In genomic region chr11:76255431-76256001, GRCm38 (mm10) we compare ENCODE assay signal across 7 mouse cellular contexts. TPM values are rescaled to one million over a fixed set of nuclear protein-coding genes. Genes with fewer than 3 reads are reported as not detected.
A peak's percentile ranks its signal among the peaks of the same experiment; 100 is the strongest.
DNase-seq lines count a peak whose midpoint lies in the region; ATAC-seq lines count a peak whose summit lies in the region.

No protein-coding gene starts in this region.

- intact Hi-C loops in left cerebral cortex, postnatal 36 days (cut with DNase I) = no loop called here
- intact Hi-C loops in left cerebral cortex, postnatal 14 days (cut with DNase I) = no loop called here

- no peak overlapping the region for H3K4me2 ChIP-seq in kidney, embryonic 16.5 days (replicated peaks; ENCODE audit: low read depth, low read length)

- H3K9me3 ChIP-seq in kidney, embryonic 16.5 days (ENCODE audit: low read length) = no peaks in the 10 kb centered on the region

- no peak overlapping the region for H3K4me3 ChIP-seq in kidney, embryonic 16.5 days (ENCODE audit: low read length)

- 65% methylated on average over 4 of the region's 4 CpGs for whole genome bisulfite sequencing in kidney, embryonic 16.5 days

- ATAC-seq in kidney, embryonic 16.5 days (ENCODE audit: low FRiP score, low TSS enrichment) = no peak

- no peak overlapping the region for H3K27ac ChIP-seq in kidney, embryonic 16.5 days (ENCODE audit: low read length)

- peaks cover 15% of the 10 kb centered on the region for H3K36me3 ChIP-seq in kidney, embryonic 16.5 days (ENCODE audit: insufficient read depth, low read length)

- H3K9ac ChIP-seq in kidney, embryonic 16.5 days (replicated peaks; ENCODE audit: low read length) = no peak overlapping the region; the same call in 1 of the 2 replicates

- peaks cover 14% of the 10 kb centered on the region; the same call in 1 of the 2 replicates for H3K4me1 ChIP-seq in kidney, embryonic 16.5 days (ENCODE audit: insufficient read depth, low read length)

- DNase-seq in left cerebral cortex, adult 11 months (ENCODE audit: low spot score) = peak; percentile 22
- no peak for DNase-seq in left cerebral cortex, postnatal 36 days (ENCODE audit: low spot score in 2 of 2)
- peak; percentile 96 for DNase-seq in brain, adult 2 months (ENCODE audit: low read depth, low spot score)
- DNase-seq in cerebellum, adult 9-10 months = peak; percentile 95
- DNase-seq in left cerebral cortex, postnatal 14 days (ENCODE audit: low spot score in 2 of 2) = peak; percentile 36 to 57
- no peak for DNase-seq in urinary bladder, adult 18-20 months (ENCODE audit: low spot score in 2 of 2)

- no peaks in the 10 kb centered on the region for H3K27me3 ChIP-seq in kidney, embryonic 16.5 days (ENCODE audit: insufficient read depth, low read length)

RNA-seq across cellular contexts. Expression of gene Glod4, which starts 12.0 kb away (rescaled TPM):
- total RNA-seq in left cerebral cortex, postnatal 36 days (2021) = 10 to 100 TPM; 47.7 to 58.2 TPM
- total RNA-seq in left cerebral cortex, postnatal 14 days (2021) = 10 to 100 TPM; 44.5 to 46.3 TPM
- 136 and 142 TPM in 2 replicates for polyA plus RNA-seq in kidney, embryonic 16.5 days (2015; fragmentation: Nextera tagmentation; extraction: Ambion mirVana)

RNA-seq across cellular contexts. Expression of gene Mrm3, which starts 12.0 kb away (rescaled TPM):
- 10 to 100 TPM; 17.3 to 17.8 TPM for total RNA-seq in left cerebral cortex, postnatal 36 days (2021)
- total RNA-seq in left cerebral cortex, postnatal 14 days (2021) = 10 to 100 TPM; 15.0 to 15.1 TPM
- 28.7 and 29.1 TPM in 2 replicates for polyA plus RNA-seq in kidney, embryonic 16.5 days (2015; fragmentation: Nextera tagmentation; extraction: Ambion mirVana)

RNA-seq across cellular contexts. Expression of gene Gemin4, which starts 38.1 kb away (rescaled TPM):
- 1 to 10 TPM; 7.7 to 9.6 TPM for total RNA-seq in left cerebral cortex, postnatal 36 days (2021)
- total RNA-seq in left cerebral cortex, postnatal 14 days (2021) = 1 to 10 TPM; 5.7 to 8.3 TPM
- 33.1 and 36.7 TPM in 2 replicates for polyA plus RNA-seq in kidney, embryonic 16.5 days (2015; fragmentation: Nextera tagmentation; extraction: Ambion mirVana)

RNA-seq across cellular contexts. Expression of gene Dbil5, which starts 38.1 kb away (rescaled TPM):
- total RNA-seq in left cerebral cortex, postnatal 36 days (2021) = 1 to 10 TPM; 1.0 to 1.3 TPM
- under 1 TPM; 0.85 to 0.90 TPM for total RNA-seq in left cerebral cortex, postnatal 14 days (2021)
- polyA plus RNA-seq in kidney, embryonic 16.5 days (2015; fragmentation: Nextera tagmentation; extraction: Ambion mirVana) = 1.2 and 1.7 TPM in 2 replicates

Comparison
In these comparisons a context has a peak if more than half of its experiments do, and no peak if none do; other contexts are left out.
1. DNase-seq: peak in left cerebral cortex, adult 11 months (single experiment), brain, adult 2 months (single experiment), cerebellum, adult 9-10 months (single experiment) and left cerebral cortex, postnatal 14 days (2 of 2); none in left cerebral cortex, postnatal 36 days (0 of 2) and urinary bladder, adult 18-20 months (0 of 2).